Mouse (Mus musculus): ENCODE measurements around the gene Dnajc8. TPM values are rescaled to one million over a fixed set of nuclear protein-coding genes. Genes with fewer than 3 reads are reported as not detected.

Gene Dnajc8
- total and polyA plus RNA-seq, 3 experiments: 110 to 246 TPM; not detected in 1

DNA sequence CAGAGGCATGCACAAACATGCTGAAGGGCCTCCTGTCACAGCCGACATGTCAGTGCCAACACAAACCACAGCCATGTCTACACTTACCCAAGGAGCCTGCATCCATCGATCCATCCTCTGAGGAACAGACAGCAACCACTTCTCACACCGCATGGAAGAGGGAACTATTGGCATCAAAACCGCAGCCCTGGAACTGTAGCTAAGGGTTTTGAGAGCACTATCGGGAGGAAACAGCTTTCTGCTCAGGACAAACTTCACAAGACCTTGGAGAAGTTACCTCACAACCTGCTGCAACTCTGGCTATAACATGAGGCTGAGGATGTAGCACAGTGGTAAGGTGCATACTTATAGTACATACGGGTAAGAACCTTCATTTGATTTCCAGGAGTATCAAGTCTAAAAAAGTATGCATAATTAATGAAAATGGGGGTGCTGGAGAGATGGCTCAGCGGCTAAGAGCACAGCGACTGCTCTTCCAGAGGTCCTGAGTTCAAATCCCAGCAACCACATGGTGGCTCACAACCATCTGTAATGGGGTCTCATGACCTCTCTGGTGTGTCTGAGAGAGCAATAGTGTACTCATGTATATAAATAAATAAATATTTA lies 7.3 kb upstream of the Dnajc8 start (continued):
- no peak for TF ChIP-seq MEF2A (IDR thresholded peaks at IDR 0.05; ENCODE audit: extremely low read depth, insufficient replicate concordance, low read depth, low read length, poor library complexity, severe bottlenecking)
- no peak for TF ChIP-seq UBTF (IDR thresholded peaks at IDR 0.05; ENCODE audit: borderline replicate concordance, insufficient read depth, low read depth, low read length)

GRCm38 (mm10) chr4:132529344-132529743 lies 6.0 kb upstream of the Dnajc8 start:
- no peaks in the 10 kb centered on the region for H3K27me3 ChIP-seq (ENCODE audit: control insufficient read depth in 1 of 2, insufficient read depth in 2 of 2, low read length in 2 of 2)
- H3K4me3 ChIP-seq (ENCODE audit: control insufficient read depth in 1 of 2, insufficient read depth in 1 of 2, low read depth in 2 of 2, low read length in 2 of 2): no peak overlapping the region
- no peaks in the 10 kb centered on the region for H3K9me3 ChIP-seq (replicated peaks; ENCODE audit: insufficient read depth, low read length)
- H3K9ac ChIP-seq (ENCODE audit: control insufficient read depth, low read depth, low read length, poor library complexity, severe bottlenecking): peak overlapping the region; percentile 56
- peak; percentile 88 for DNase-seq (ENCODE audit: low read depth, low spot score)
- H3K79me2 ChIP-seq (ENCODE audit: control insufficient read depth, insufficient read depth, low read length, poor library complexity): peaks cover 19% of the 10 kb centered on the region
- H3K27ac ChIP-seq (ENCODE audit: control insufficient read depth, low read depth, low read length): peak overlapping the region; percentile 97
- H3K4me1 ChIP-seq (ENCODE audit: control insufficient read depth in 1 of 2, insufficient read depth in 2 of 2, low read length in 2 of 2): peaks cover 16 to 48% of the 10 kb centered on the region in 2 experiments
- H3K36me3 ChIP-seq (ENCODE audit: control insufficient read depth in 1 of 2, insufficient read depth in 2 of 2, low read length in 2 of 2): peaks cover 0 to 46% of the 10 kb centered on the region in 2 experiments; a peak in 2 of 4 replicates
- no peak for TF ChIP-seq UBTF (IDR thresholded peaks at IDR 0.05; ENCODE audit: borderline replicate concordance, insufficient read depth, low read depth, low read length)
- peak; percentile 25; the same call in 1 of the 2 replicates for TF ChIP-seq TBP (IDR thresholded peaks at IDR 0.05; ENCODE audit: low read depth, low read length)
- TF ChIP-seq ETS1 (IDR thresholded peaks at IDR 0.05; ENCODE audit: low read depth, low read length): peak; percentile 89
- TF ChIP-seq MYB (IDR thresholded peaks at IDR 0.05; ENCODE audit: low read depth, low read length): no peak
- no peak for TF ChIP-seq MAX (IDR thresholded peaks at IDR 0.05; ENCODE audit: low read length)
- 0 out of 2 replicates have a peak, but pooled peaks have one; percentile 13 for TF ChIP-seq JUND (IDR thresholded peaks at IDR 0.05; ENCODE audit: low read depth, low read length)
- no peak for TF ChIP-seq ZC3H11A (IDR thresholded peaks at IDR 0.05; ENCODE audit: low read depth, low read length)
- no peak for TF ChIP-seq NELFE (IDR thresholded peaks at IDR 0.05; ENCODE audit: low read depth, low read length)
- TF ChIP-seq E2F4 (IDR thresholded peaks at IDR 0.05; ENCODE audit: borderline replicate concordance, low read depth, low read length): no peak
- TF ChIP-seq SIN3A (IDR thresholded peaks at IDR 0.05; ENCODE audit: low read length): peak; percentile 69; the same call in 1 of the 2 replicates
- TF ChIP-seq TCF12 (IDR thresholded peaks at IDR 0.05; ENCODE audit: low read depth, low read length): peak; percentile 64
- TF ChIP-seq HCFC1 (IDR thresholded peaks at IDR 0.05; ENCODE audit: low read depth, low read length): peak; percentile 42; the same call in 1 of the 2 replicates
- TF ChIP-seq CHD1 (IDR thresholded peaks at IDR 0.05; ENCODE audit: low read depth, low read length): peak; percentile 56; the same call in 1 of the 2 replicates
- TF ChIP-seq RCOR1 (IDR thresholded peaks at IDR 0.05; ENCODE audit: low read depth, low read length): peak; percentile 79
- TF ChIP-seq ZKSCAN1 (IDR thresholded peaks at IDR 0.05; ENCODE audit: low read depth, low read length): no peak
- TF ChIP-seq CHD2 (IDR thresholded peaks at IDR 0.05; ENCODE audit: low read length): no peak
- TF ChIP-seq GABPA (IDR thresholded peaks at IDR 0.05; ENCODE audit: low read depth, low read length): peak; percentile 96
- TF ChIP-seq EP300 (IDR thresholded peaks at IDR 0.05; ENCODE audit: low read depth in 1 of 2, low read length in 2 of 2): peak; percentile 69 to 71
- peak; percentile 39; the same call in 1 of the 2 replicates for TF ChIP-seq ZMIZ1 (IDR thresholded peaks at IDR 0.05; ENCODE audit: low read depth, low read length)
- peak; percentile 34; the same call in 1 of the 2 replicates for TF ChIP-seq MXI1 (IDR thresholded peaks at IDR 0.05; ENCODE audit: low read depth, low read length)
- TF ChIP-seq MAFK (IDR thresholded peaks at IDR 0.05; ENCODE audit: borderline replicate concordance, low read depth, low read length): peak; percentile 93
- TF ChIP-seq GATA1 (IDR thresholded peaks at IDR 0.05; ENCODE audit: low read depth, low read length): no peak
- no peak for TF ChIP-seq RAD21 (IDR thresholded peaks at IDR 0.05; ENCODE audit: low read depth, low read length)
- no peak for TF ChIP-seq ZNF384 (IDR thresholded peaks at IDR 0.05; ENCODE audit: low read depth, low read length)
- TF ChIP-seq MYC (IDR thresholded peaks at IDR 0.05; ENCODE audit: low read depth, low read length): no peak
- TF ChIP-seq POLR2A (IDR thresholded peaks at IDR 0.05; ENCODE audit: control insufficient read depth in 1 of 2, insufficient read depth in 1 of 2, low read depth in 1 of 2, low read length in 2 of 2, poor library complexity in 1 of 2): peak in 1 of 2 experiments; percentile 25; a peak in 1 of 4 replicates
- TF ChIP-seq POLR2AphosphoS5 (IDR thresholded peaks at IDR 0.05; ENCODE audit: borderline replicate concordance, low read depth, low read length): no peak
- no peak for TF ChIP-seq USF1 (IDR thresholded peaks at IDR 0.05; ENCODE audit: low read depth, low read length)
- TF ChIP-seq TAL1 (IDR thresholded peaks at IDR 0.05; ENCODE audit: low read length): no peak
- TF ChIP-seq NRF1 (IDR thresholded peaks at IDR 0.05; ENCODE audit: insufficient read depth, low read depth, low read length, poor library complexity, severe bottlenecking): no peak
- TF ChIP-seq USF2 (IDR thresholded peaks at IDR 0.05; ENCODE audit: borderline replicate concordance in 1 of 2, insufficient read depth in 1 of 2, low read depth in 1 of 2, low read length in 2 of 2): no peak
- TF ChIP-seq ELF1 (IDR thresholded peaks at IDR 0.05; ENCODE audit: low read depth, low read length): 0 out of 2 replicates have a peak, but pooled peaks have one; percentile 22
- TF ChIP-seq SMC3 (IDR thresholded peaks at IDR 0.05; ENCODE audit: low read depth, low read length): no peak
